Mouse (Mus musculus) heart, adult 2 months (tissue): Measurements from ENCODE around the gene Daam1. TPM values are rescaled to one million over a fixed set of nuclear protein-coding genes. Genes with fewer than 3 reads are reported as not detected.
A peak's percentile ranks its signal among the peaks of the same experiment; 100 is the strongest.

ENCODE experiments used
- DNase-seq, 2 experiments: peaks; one replicate each; pipeline ENCODE4 v3.0.0; 2021
- H3K27ac ChIP-seq: fragments of 200-600 bp; 2 replicates; pipeline ENCODE4 v1.8.1; 2022
- H3K27me3 ChIP-seq: fragments of 200-500 bp; 2 replicates; pipeline ENCODE4 v1.6.1; 2012; ENCODE audit warnings: mild to moderate bottlenecking, low read length, inconsistent platforms, mixed read lengths; ENCODE audit not compliant: control insufficient read depth, insufficient read depth
- H3K36me3 ChIP-seq: fragments of 200-500 bp; 2 replicates; pipeline ENCODE4 v1.6.1; 2012; ENCODE audit warnings: low read length, inconsistent platforms; ENCODE audit not compliant: control insufficient read depth, insufficient read depth
- H3K4me1 ChIP-seq: fragments of 200-500 bp; 2 replicates; pipeline ENCODE4 v1.6.1; 2011; ENCODE audit warnings: low read length; ENCODE audit not compliant: control insufficient read depth, insufficient read depth
- H3K4me3 ChIP-seq: fragments of 200-600 bp; 2 replicates; pipeline ENCODE4 v1.8.1; 2022
- H3K79me2 ChIP-seq: fragments of 200-500 bp; replicated peaks from 2 replicates; pipeline ENCODE4 v1.6.1; 2012; ENCODE audit warnings: mild to moderate bottlenecking, inconsistent platforms, low read length, moderate library complexity, mixed read lengths; ENCODE audit not compliant: control insufficient read depth, insufficient read depth
- H3K9ac ChIP-seq: fragments of 200-500 bp; 2 replicates; pipeline ENCODE4 v1.6.1; 2012; ENCODE audit warnings: low read depth, mild to moderate bottlenecking, control low read depth, inconsistent platforms, low read length, mixed read lengths
- CTCF ChIP-seq: fragments of 200-600 bp; IDR thresholded peaks from 2 replicates; pipeline ENCODE4 v1.8.1; 2022; ENCODE audit warnings: antibody characterized with exemption, mild to moderate bottlenecking, moderate library complexity
- EP300 ChIP-seq: fragments of 200-500 bp; IDR thresholded peaks from 2 replicates; pipeline ENCODE4 v1.6.1; 2011; ENCODE audit warnings: low read depth, low read length, control low read depth; ENCODE audit not compliant: insufficient read depth
- POLR2A ChIP-seq: fragments of 200-500 bp; IDR thresholded peaks from 2 replicates; pipeline ENCODE4 v1.6.1; 2011; ENCODE audit warnings: mild to moderate bottlenecking, low read depth, low read length, control low read depth; ENCODE audit not compliant: insufficient read depth
- WGBS: fragments of 180-500 bp; shearing (Covaris S2); methylation state at CpG from one replicate; pipeline ENCODE4 v1.1.7; 2018; 5-methylcytosine and 5-hydroxymethylcytosine counted together
- intact Hi-C: fragments of 180-260 bp; cut with DNase I; formaldehyde crosslinking; loops from one replicate; pipeline ENCODE4 v1.15.1; 2025
- long read RNA-seq: library from polyadenylated mRNA; stranded (forward); transcript quantifications from one replicate; pipeline ENCODE4 v2.0.0, GENCODE M21; 2021
- polyA plus RNA-seq: library from polyadenylated mRNA; depleted of rRNA; stranded (reverse); fragments of >200 nt; gene quantifications from 2 replicates; pipeline ENCODE4 v1.2.3, GENCODE M21; 2012; rRNA removed
- total RNA-seq, 2 experiments: library from RNA; stranded (reverse); gene quantifications; 2 replicates each; pipeline ENCODE4 v1.2.3; 2021

The Daam1 gene
- total RNA-seq (10 to 100 TPM; 67.2 to 77.6 TPM), polyA plus RNA-seq (13.1 and 23.9 TPM in 2 replicates)
- long read RNA-seq, partial matches to known transcripts: 5 of 16 reads
- long read RNA-seq, other reads (novel, unspliced or antisense): 11 of 16 reads

GRCm38 (mm10) chr12:71830607-71831257 is at the start of gene Daam1:
Gene Daam1 (plus strand): TSS chr12:71831078.
- peak within 1 kb of the TSS; percentile 97 for H3K9ac ChIP-seq
- H3K27ac ChIP-seq: peak within 1 kb of the TSS; percentile 98
- H3K4me3 ChIP-seq: peak within 1 kb of the TSS; percentile 88
- peaks cover 4% of the 10 kb centered on the region for H3K4me1 ChIP-seq
- peaks cover 2% of the 10 kb centered on the region for H3K79me2 ChIP-seq
- intact Hi-C loops: loop anchor here (2.0 kb wide), 2 partner anchors 62 to 216 kb away; no protein-coding TSS in a partner anchor
- H3K36me3 ChIP-seq: peaks cover 17% of the 10 kb centered on the region
- H3K27me3 ChIP-seq: no peaks in the 10 kb centered on the region
- TF ChIP-seq POLR2A: peak; percentile 99
- TF ChIP-seq EP300: peak; percentile 74
- TF ChIP-seq CTCF: peak; percentile 56
- WGBS: under 1% methylated on average over 35 of the region's 35 CpGs
- DNase-seq: peak; percentile 88 to 95

DNA sequence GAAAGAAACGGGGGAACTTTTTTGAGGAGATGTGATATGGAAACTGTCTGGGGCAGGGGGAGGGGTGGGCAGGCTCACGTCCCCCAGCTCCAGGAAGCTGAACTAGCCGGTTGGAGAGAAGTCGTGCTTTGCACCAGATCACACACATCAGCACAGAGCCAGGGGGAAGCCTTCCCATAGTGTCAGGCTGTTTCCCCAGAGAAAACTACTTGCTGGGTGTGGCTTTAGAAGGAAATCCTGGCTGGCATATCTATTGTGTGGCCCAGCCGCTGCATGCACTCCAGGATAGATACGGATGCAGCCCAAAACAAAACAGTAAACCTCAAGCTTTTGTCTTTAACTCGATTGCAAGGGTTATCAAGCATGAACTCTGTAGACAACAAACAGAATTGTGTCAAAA is 49.7 kb upstream of the Daam1 start:
- Histone ChIP-seq H3K27ac (no peak overlapping the region), H3K27me3 (no peaks in the 10 kb centered on the region)

DNA sequence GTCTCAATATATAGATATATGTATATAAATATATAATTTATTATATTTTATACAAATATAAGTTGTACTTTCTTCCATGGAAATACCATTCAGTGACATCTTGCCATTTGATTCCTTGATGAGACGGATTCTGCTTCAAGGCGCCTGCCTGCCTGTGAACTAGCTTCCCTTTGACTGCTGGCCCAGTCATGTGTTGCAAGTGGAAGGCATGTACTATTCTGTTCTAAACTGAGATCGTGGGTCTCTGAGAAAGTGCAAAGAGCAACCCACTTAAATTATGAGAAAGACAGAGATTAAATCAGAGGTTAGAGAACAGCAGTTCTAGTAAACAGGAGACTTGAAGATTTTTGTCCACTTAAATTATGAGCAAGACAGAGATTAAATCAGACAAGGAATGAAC is 46.9 kb upstream of the Daam1 start:
- Histone ChIP-seq H3K27ac (no peak overlapping the region; the same call in 1 of the 2 replicates), H3K4me1 (peaks cover 5% of the 10 kb centered on the region), H3K4me3 (no peak overlapping the region), H3K79me2 (no peaks in the 10 kb centered on the region), H3K36me3 (no peaks in the 10 kb centered on the region), H3K9ac (no peak overlapping the region), H3K27me3 (no peaks in the 10 kb centered on the region)
- TF ChIP-seq CTCF (no peak), EP300 (no peak), POLR2A (no peak)
- DNase-seq: no peak
- 74% methylated on average over 3 of the region's 3 CpGs for WGBS
- intact Hi-C loops: no loop called here

More for the DNA sequence above, 49.7 kb upstream of the Daam1 start:
- Histone ChIP-seq H3K4me1 (peaks cover 5% of the 10 kb centered on the region), H3K9ac (no peak overlapping the region), H3K36me3 (no peaks in the 10 kb centered on the region), H3K4me3 (no peak overlapping the region), H3K79me2 (no peaks in the 10 kb centered on the region)
- 32% methylated on average over 7 of the region's 7 CpGs for WGBS
- TF ChIP-seq CTCF (no peak), EP300 (0 out of 2 replicates have a peak, but pooled peaks have one; percentile 30)
- no peak for DNase-seq
- intact Hi-C loops: no loop called here

GRCm38 (mm10) chr12:71784666-71785255 is 46.1 kb upstream of the Daam1 start:
- peaks cover 5% of the 10 kb centered on the region for H3K4me1 ChIP-seq
- H3K27ac ChIP-seq: no peak overlapping the region
- DNase-seq: no peak
- WGBS: 71% methylated on average over 11 of the region's 11 CpGs
- no peak overlapping the region for H3K4me3 ChIP-seq
- no peak for TF ChIP-seq CTCF
- TF ChIP-seq EP300: no peak
- no peak for TF ChIP-seq POLR2A
- no peaks in the 10 kb centered on the region for H3K36me3 ChIP-seq
- H3K79me2 ChIP-seq: no peaks in the 10 kb centered on the region
- intact Hi-C loops: no loop called here
- H3K9ac ChIP-seq: no peak overlapping the region
- H3K27me3 ChIP-seq: no peaks in the 10 kb centered on the region

DNA sequence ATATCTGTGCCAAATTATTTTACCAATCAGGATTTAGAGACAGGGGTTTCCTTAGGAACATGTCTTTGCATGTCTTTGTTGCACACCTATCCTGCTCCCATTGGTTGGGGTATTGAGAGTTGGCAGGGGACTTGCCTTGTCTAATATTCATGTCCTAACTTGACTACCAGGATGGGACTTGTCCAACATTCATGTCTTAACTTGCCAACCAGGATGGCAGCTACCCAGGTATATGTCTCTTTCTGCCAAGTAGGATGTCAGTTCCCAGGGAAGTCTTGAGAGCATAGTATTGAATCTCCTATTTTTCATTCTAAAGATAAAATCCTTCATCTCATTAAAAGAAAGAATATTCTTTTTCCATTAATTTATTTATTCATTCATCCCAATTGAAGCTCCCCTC is 44.4 kb upstream of the Daam1 start:
- TF ChIP-seq CTCF (no peak), EP300 (no peak), POLR2A (no peak)
- Histone ChIP-seq H3K79me2 (no peaks in the 10 kb centered on the region), H3K9ac (no peak overlapping the region), H3K4me1 (peaks cover 2% of the 10 kb centered on the region), H3K27ac (no peak overlapping the region), H3K27me3 (no peaks in the 10 kb centered on the region), H3K36me3 (no peaks in the 10 kb centered on the region), H3K4me3 (no peak overlapping the region)
- DNase-seq: no peak
- intact Hi-C loops: no loop called here

DNA sequence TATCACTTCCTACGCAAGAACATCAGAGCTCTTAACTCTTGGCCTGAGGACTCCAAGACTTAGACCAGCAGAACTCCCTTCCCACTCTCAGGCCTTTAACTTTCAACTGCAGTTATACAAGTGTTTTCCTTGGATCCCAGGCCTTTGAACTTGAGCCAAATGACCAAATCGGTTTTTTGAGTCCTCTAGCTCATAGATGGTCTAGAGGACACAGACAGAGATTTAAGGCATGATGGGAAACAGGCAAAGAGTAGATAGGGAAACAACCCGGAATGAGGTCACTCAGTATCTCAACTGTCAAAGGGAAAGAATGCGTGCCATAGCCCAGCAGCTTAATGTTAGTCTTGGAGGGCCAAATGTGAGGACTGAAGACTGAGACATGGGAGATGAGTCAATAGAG is 42.1 kb upstream of the Daam1 start:
- no peaks in the 10 kb centered on the region for H3K27me3 ChIP-seq
- H3K9ac ChIP-seq: no peak overlapping the region
- peak overlapping the region; percentile 17; the same call in 1 of the 2 replicates for H3K27ac ChIP-seq
- TF ChIP-seq POLR2A (no peak), CTCF (no peak), EP300 (no peak)
- no peak overlapping the region for H3K4me3 ChIP-seq
- no peaks in the 10 kb centered on the region for H3K36me3 ChIP-seq
- 51% methylated on average over 4 of the region's 4 CpGs for WGBS
- no peaks in the 10 kb centered on the region for H3K79me2 ChIP-seq
- intact Hi-C loops: no loop called here
- H3K4me1 ChIP-seq: peaks cover 2% of the 10 kb centered on the region
- peak in 1 of 2 experiments; percentile 41 for DNase-seq
